Mouse (Mus musculus) skeletal muscle tissue, adult 2 months (tissue): ENCODE measurements around the gene Slc26a10.
A peak's percentile ranks its signal among the peaks of the same experiment; 100 is the strongest.

Source experiments
- DNase-seq: peaks from one replicate; pipeline ENCODE4 v3.0.0-alpha.2; 2012; ENCODE audit warnings: low read depth, low spot score

Slc26a10 gene

GRCm38 (mm10) chr10:127183759-127184158 lies 3.3 kb upstream of the Slc26a10 start:
- DNase-seq: no peak

GRCm38 (mm10) chr10:127182624-127183023 lies 2.2 kb upstream of the Slc26a10 start:
- no peak for DNase-seq

- DNase-seq: no peak
Observed at GRCm38 (mm10) chr10:127181566-127181965, 1.1 kb upstream of the Slc26a10 start.

- no peak for DNase-seq
Observed at GRCm38 (mm10) chr10:127180695-127181047, 226 bp upstream of the Slc26a10 start.

GRCm38 (mm10) chr10:127178286-127179027 lies 2.0 kb downstream of the Slc26a10 start:
- no peak for DNase-seq

- DNase-seq: peak; percentile 51
Observed at GRCm38 (mm10) chr10:127177719-127178118, 2.7 kb downstream of the Slc26a10 start.

- no peak for DNase-seq
Observed at GRCm38 (mm10) chr10:127177235-127177634, 3.2 kb downstream of the Slc26a10 start.

GRCm38 (mm10) chr10:127176756-127177155 lies 3.7 kb downstream of the Slc26a10 start:
- no peak for DNase-seq

- DNase-seq: no peak
Observed at GRCm38 (mm10) chr10:127176228-127176627, 4.2 kb downstream of the Slc26a10 start.

GRCm38 (mm10) chr10:127174170-127174569 lies 6.3 kb downstream of the Slc26a10 start:
- DNase-seq: no peak

- no peak for DNase-seq
Observed at GRCm38 (mm10) chr10:127173148-127174065, 7.0 kb downstream of the Slc26a10 start.

GRCm38 (mm10) chr10:127171631-127172200 lies 8.7 kb downstream of the Slc26a10 start:
- no peak for DNase-seq

GRCm38 (mm10) chr10:127170837-127171272 lies 9.6 kb downstream of the Slc26a10 start:
- no peak for DNase-seq

GRCm38 (mm10) chr10:127170002-127170401 lies 10.4 kb downstream of the Slc26a10 start:
- DNase-seq: no peak

- DNase-seq: no peak
Observed at GRCm38 (mm10) chr10:127167614-127168192, 12.7 kb downstream of the Slc26a10 start.

GRCm38 (mm10) chr10:127166771-127167613 lies 13.5 kb downstream of the Slc26a10 start:
- no peak for DNase-seq

- DNase-seq: no peak
Observed at GRCm38 (mm10) chr10:127166404-127166715, 14.1 kb downstream of the Slc26a10 start.

- DNase-seq: no peak
Observed at GRCm38 (mm10) chr10:127165654-127166403, 14.6 kb downstream of the Slc26a10 start.

GRCm38 (mm10) chr10:127165354-127165653 lies 15.1 kb downstream of the Slc26a10 start:
- DNase-seq: no peak

GRCm38 (mm10) chr10:127164631-127165353 lies 15.7 kb downstream of the Slc26a10 start, which contains the start of gene B4galnt1:
Gene B4galnt1, plus strand, starts transcription at chr10:127165225.
- DNase-seq: peak; percentile 52
